Mouse (Mus musculus) MEL (cell line): ENCODE results near the gene Btbd18. TPM values are rescaled to one million over a fixed set of nuclear protein-coding genes. Genes with fewer than 3 reads are reported as not detected.

Experiments used
- DNase-seq: peaks from one replicate; pipeline ENCODE4 v3.0.0; 2011; ENCODE audit warnings: low read depth, low spot score
- H3K27ac ChIP-seq: 2 replicates; pipeline ENCODE4 v1.5.1; 2012; ENCODE audit warnings: low read depth, mild to moderate bottlenecking, control low read depth, low read length, moderate library complexity; ENCODE audit not compliant: control insufficient read depth
- H3K27me3 ChIP-seq, 2 experiments: fragments of 150-350 bp in 1 of 2; sonication (generic) in 1 of 2; 2 replicates each; pipeline ENCODE4 v1.6.1; 2012; ENCODE audit warnings: low read length in 2 of 2, mild to moderate bottlenecking in 2 of 2, improper control_type of control experiment in 1 of 2, moderate library complexity in 1 of 2; ENCODE audit not compliant: insufficient read depth in 2 of 2, control insufficient read depth in 1 of 2
- H3K36me3 ChIP-seq, 2 experiments: 2 replicates each; pipeline ENCODE4 v1.6.1; 2012 to 2014; ENCODE audit warnings: low read length in 2 of 2, improper control_type of control experiment in 1 of 2, inconsistent platforms in 1 of 2, mild to moderate bottlenecking in 1 of 2; ENCODE audit not compliant: insufficient read depth in 2 of 2, control insufficient read depth in 1 of 2
- H3K4me1 ChIP-seq, 2 experiments: fragments of 150-350 bp in 1 of 2; sonication (generic) in 1 of 2; 2 replicates each; pipeline ENCODE4 v1.6.1; 2012; ENCODE audit warnings: low read length in 2 of 2, improper control_type of control experiment in 1 of 2, mild to moderate bottlenecking in 1 of 2; ENCODE audit not compliant: insufficient read depth in 2 of 2, control insufficient read depth in 1 of 2
- H3K4me3 ChIP-seq, 2 experiments: fragments of 150-350 bp in 1 of 2; sonication (generic) in 1 of 2; 2 replicates each; pipeline ENCODE4 v1.5.1; 2012; ENCODE audit warnings: low read depth in 2 of 2, low read length in 2 of 2, mild to moderate bottlenecking in 2 of 2, moderate library complexity in 2 of 2, control low read depth in 1 of 2, improper control_type of control experiment in 1 of 2; ENCODE audit not compliant: control insufficient read depth in 1 of 2, insufficient read depth in 1 of 2
- H3K79me2 ChIP-seq: 2 replicates; pipeline ENCODE4 v1.6.1; 2012; ENCODE audit warnings: mild to moderate bottlenecking, low read length, moderate library complexity; ENCODE audit not compliant: control insufficient read depth, poor library complexity, insufficient read depth
- H3K9ac ChIP-seq: 2 replicates; pipeline ENCODE4 v1.6.1; 2012; ENCODE audit warnings: low read depth, mild to moderate bottlenecking, control low read depth, low read length, moderate library complexity; ENCODE audit not compliant: control insufficient read depth, poor library complexity, severe bottlenecking
- H3K9me3 ChIP-seq: fragments of 150-350 bp; sonication (generic); replicated peaks from 2 replicates; pipeline ENCODE4 v1.6.1; 2012; ENCODE audit warnings: mild to moderate bottlenecking, low read length, improper control_type of control experiment, moderate library complexity; ENCODE audit not compliant: insufficient read depth
- CHD1 ChIP-seq: IDR thresholded peaks from 2 replicates; pipeline ENCODE4 v1.6.1; 2012; ENCODE audit warnings: low read depth, mild to moderate bottlenecking, inconsistent platforms, low read length, improper control_type of control experiment
- CHD2 ChIP-seq: IDR thresholded peaks from 2 replicates; pipeline ENCODE4 v1.6.1; 2011; ENCODE audit warnings: low read length, improper control_type of control experiment
- E2F4 ChIP-seq: IDR thresholded peaks from 2 replicates; pipeline ENCODE4 v1.6.1; 2011; ENCODE audit warnings: low read depth, low read length, improper control_type of control experiment, borderline replicate concordance
- EP300 ChIP-seq, 2 experiments: IDR thresholded peaks; 2 replicates each; pipeline ENCODE4 v1.6.1; 2011; ENCODE audit warnings: improper control_type of control experiment in 2 of 2, low read length in 2 of 2, low read depth in 1 of 2, mild to moderate bottlenecking in 1 of 2
- GABPA ChIP-seq: IDR thresholded peaks from 2 replicates; pipeline ENCODE4 v1.6.1; 2012; ENCODE audit warnings: low read depth, mild to moderate bottlenecking, inconsistent platforms, low read length, improper control_type of control experiment, moderate library complexity
- JUND ChIP-seq: IDR thresholded peaks from 2 replicates; pipeline ENCODE4 v1.6.1; 2011; ENCODE audit warnings: low read depth, mild to moderate bottlenecking, improper control_type of control experiment, low read length
- MEF2A ChIP-seq: IDR thresholded peaks from 2 replicates; pipeline ENCODE4 v1.6.1; 2014; ENCODE audit warnings: low read depth, mild to moderate bottlenecking, inconsistent platforms, low read length, improper control_type of control experiment; ENCODE audit not compliant: poor library complexity, insufficient replicate concordance, severe bottlenecking; ENCODE audit errors: extremely low read depth
- MXI1 ChIP-seq: IDR thresholded peaks from 2 replicates; pipeline ENCODE4 v1.6.1; 2011; ENCODE audit warnings: mild to moderate bottlenecking, low read depth, low read length, improper control_type of control experiment
- NELFE ChIP-seq: IDR thresholded peaks from 2 replicates; pipeline ENCODE4 v1.6.1; 2011; ENCODE audit warnings: low read depth, low read length, improper control_type of control experiment
- POLR2AphosphoS2 ChIP-seq: IDR thresholded peaks from 2 replicates; pipeline ENCODE4 v1.6.1; 2011; ENCODE audit warnings: low read length, improper control_type of control experiment
- RAD21 ChIP-seq: IDR thresholded peaks from 2 replicates; pipeline ENCODE4 v1.6.1; 2011; ENCODE audit warnings: mild to moderate bottlenecking, low read depth, low read length, improper control_type of control experiment
- RCOR1 ChIP-seq: IDR thresholded peaks from 2 replicates; pipeline ENCODE4 v1.6.1; 2012; ENCODE audit warnings: low read depth, mild to moderate bottlenecking, inconsistent platforms, low read length, improper control_type of control experiment
- TAL1 ChIP-seq: IDR thresholded peaks from 2 replicates; pipeline ENCODE4 v1.6.1; 2012; ENCODE audit warnings: mild to moderate bottlenecking, inconsistent platforms, low read length, moderate library complexity, mixed read lengths
- TBP ChIP-seq: IDR thresholded peaks from 2 replicates; pipeline ENCODE4 v1.8.0; 2011; ENCODE audit warnings: low read depth, low read length, improper control_type of control experiment
- TCF12 ChIP-seq: IDR thresholded peaks from 2 replicates; pipeline ENCODE4 v1.6.1; 2014; ENCODE audit warnings: low read depth, mild to moderate bottlenecking, inconsistent platforms, low read length, improper control_type of control experiment, moderate library complexity
- UBTF ChIP-seq: IDR thresholded peaks from 2 replicates; pipeline ENCODE4 v1.6.1; 2012; ENCODE audit warnings: low read depth, mild to moderate bottlenecking, inconsistent platforms, low read length, improper control_type of control experiment, moderate library complexity, borderline replicate concordance; ENCODE audit not compliant: insufficient read depth
- USF1 ChIP-seq: IDR thresholded peaks from 2 replicates; pipeline ENCODE4 v1.6.1; 2014; ENCODE audit warnings: low read depth, mild to moderate bottlenecking, inconsistent platforms, low read length, improper control_type of control experiment, moderate library complexity
- ZC3H11A ChIP-seq: IDR thresholded peaks from 2 replicates; pipeline ENCODE4 v1.6.1; 2012; ENCODE audit warnings: low read depth, mild to moderate bottlenecking, inconsistent platforms, low read length, improper control_type of control experiment
- ZNF384 ChIP-seq: IDR thresholded peaks from 2 replicates; pipeline ENCODE4 v1.6.1; 2012; ENCODE audit warnings: low read depth, mild to moderate bottlenecking, inconsistent platforms, low read length, improper control_type of control experiment
- polyA plus RNA-seq, 2 experiments: library from polyadenylated mRNA; stranded (reverse) in 1 of 2; unstranded in 1 of 2; fragments of >175 nt in 1 of 2; fragments of >200 nt in 1 of 2; gene quantifications; 2 replicates each; pipeline versions ENCODE4 v1.2.1 to v1.2.4; 2012; ENCODE audit warnings: low replicate concordance in 2 of 2, low read depth in 1 of 2; ENCODE audit not compliant: insufficient read length in 2 of 2, insufficient read depth in 1 of 2, missing spikeins in 1 of 2
- total RNA-seq: library from RNA; depleted of rRNA; stranded (reverse); fragments of 300-350 nt; gene quantifications from 2 replicates; pipeline ENCODE4 v1.2.3, GENCODE M21; 2012

Btbd18 gene
- total and polyA plus RNA-seq, 3 experiments, result 0.04 to 0.07 TPM; not detected in 1

DNA sequence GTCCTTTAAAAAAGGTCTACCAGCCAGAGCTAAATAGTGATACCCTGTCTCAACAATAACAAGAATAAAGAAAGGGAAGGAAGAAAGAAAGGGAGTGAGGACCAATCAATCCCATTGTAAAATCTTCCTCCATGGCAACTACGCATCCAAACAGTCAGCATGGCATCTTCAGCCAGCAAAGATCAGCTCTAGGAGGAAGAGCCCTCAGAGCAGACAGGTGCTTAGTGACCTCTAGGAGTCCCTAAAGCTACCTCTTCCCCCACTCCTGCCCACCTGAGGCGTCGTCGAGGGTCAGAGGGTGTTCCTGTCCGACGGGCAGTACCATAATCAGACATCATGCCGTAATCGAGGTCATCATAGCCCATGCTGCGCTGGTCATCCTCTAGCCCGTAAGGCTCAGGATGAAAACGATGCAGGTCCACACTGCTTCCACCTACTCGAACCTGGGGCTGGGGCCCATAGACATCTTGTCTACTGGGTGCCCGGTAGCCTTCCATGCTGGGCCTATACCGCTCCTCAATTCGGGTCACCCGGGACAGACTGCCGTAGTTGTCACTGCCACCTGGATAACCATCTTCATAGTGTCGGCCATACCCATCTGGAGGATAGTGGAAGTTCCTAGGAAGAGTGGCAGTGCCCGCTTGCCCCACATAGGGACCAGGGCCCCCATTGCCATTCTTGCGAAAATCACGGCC lies 39.1 kb upstream of the Btbd18 start:
- Histone ChIP-seq H3K79me2 (no peaks in the 10 kb centered on the region), H3K4me3 (no peak overlapping the region), H3K36me3 (peaks cover 12 to 39% of the 10 kb centered on the region in 2 experiments), H3K27me3 (no peaks in the 10 kb centered on the region), H3K27ac (no peak overlapping the region), H3K9ac (no peak overlapping the region), H3K4me1 (peaks cover 13 to 21% of the 10 kb centered on the region in 2 experiments), H3K9me3 (no peaks in the 10 kb centered on the region)
- DNase-seq, result no peak
- no peak for TF ChIP-seq USF1
- no peak for TF ChIP-seq TBP
- no peak for TF ChIP-seq ZNF384
- TF ChIP-seq EP300 (IDR thresholded peaks at IDR 0.05; ENCODE audit: low read depth in 1 of 2, low read length in 2 of 2), result no peak
- no peak for TF ChIP-seq TCF12
- no peak for TF ChIP-seq JUND
- no peak for TF ChIP-seq TAL1
- TF ChIP-seq RCOR1, result no peak
- TF ChIP-seq RAD21, result no peak
- no peak for TF ChIP-seq NELFE
- no peak for TF ChIP-seq E2F4
- TF ChIP-seq POLR2AphosphoS2, result no peak
- no peak for TF ChIP-seq CHD1
- no peak for TF ChIP-seq MXI1
- TF ChIP-seq MEF2A, result no peak
- TF ChIP-seq GABPA, result no peak
- no peak for TF ChIP-seq ZC3H11A
- TF ChIP-seq UBTF, result no peak

- Histone ChIP-seq H3K4me3 (no peak overlapping the region), H3K4me1 (peaks cover 13 to 21% of the 10 kb centered on the region in 2 experiments), H3K27ac (no peak overlapping the region), H3K79me2 (peaks cover 6% of the 10 kb centered on the region; the same call in 1 of the 2 replicates), H3K36me3 (peaks cover 3 to 39% of the 10 kb centered on the region in 2 experiments), H3K9ac (no peak overlapping the region), H3K27me3 (no peaks in the 10 kb centered on the region), H3K9me3 (no peaks in the 10 kb centered on the region)
- TF ChIP-seq MXI1 (no peak), CHD2 (no peak), RCOR1 (peak; percentile 52; the same call in 1 of the 2 replicates), EP300 (IDR thresholded peaks at IDR 0.05; ENCODE audit: low read depth in 1 of 2, low read length in 2 of 2) (peak in 1 of 2 experiments; percentile 25; a peak in 1 of 4 replicates), TCF12 (no peak)
- DNase-seq, result no peak
Measured at GRCm38 (mm10) chr2:84622668-84623067, 36.2 kb upstream of the Btbd18 start.
